Mouse (Mus musculus): ENCODE results near the gene Hmga2. TPM values are rescaled to one million over a fixed set of nuclear protein-coding genes. Genes with fewer than 3 reads are reported as not detected.

Gene Hmga2
- polyA plus RNA-seq, 1 experiment from 2014 or later: 88.7 TPM

GRCm38 (mm10) chr10:120432731-120433462 is 43.4 kb downstream of the Hmga2 start:
- no peak for ATAC-seq (ENCODE audit: low FRiP score, low read depth)
- peaks cover 39% of the 10 kb centered on the region for H3K36me3 ChIP-seq
- H3K4me1 ChIP-seq: peaks cover 71% of the 10 kb centered on the region
- no peak overlapping the region for H3K9ac ChIP-seq
- no peak overlapping the region for H3K4me2 ChIP-seq (replicated peaks)
- no peaks in the 10 kb centered on the region for H3K27me3 ChIP-seq
- H3K27ac ChIP-seq: peak overlapping the region; percentile 56; the same call in 1 of the 2 replicates
- no peak overlapping the region for H3K4me3 ChIP-seq
- WGBS: 26% methylated on average over 9 of the region's 9 CpGs
- no peaks in the 10 kb centered on the region for H3K9me3 ChIP-seq

DNA sequence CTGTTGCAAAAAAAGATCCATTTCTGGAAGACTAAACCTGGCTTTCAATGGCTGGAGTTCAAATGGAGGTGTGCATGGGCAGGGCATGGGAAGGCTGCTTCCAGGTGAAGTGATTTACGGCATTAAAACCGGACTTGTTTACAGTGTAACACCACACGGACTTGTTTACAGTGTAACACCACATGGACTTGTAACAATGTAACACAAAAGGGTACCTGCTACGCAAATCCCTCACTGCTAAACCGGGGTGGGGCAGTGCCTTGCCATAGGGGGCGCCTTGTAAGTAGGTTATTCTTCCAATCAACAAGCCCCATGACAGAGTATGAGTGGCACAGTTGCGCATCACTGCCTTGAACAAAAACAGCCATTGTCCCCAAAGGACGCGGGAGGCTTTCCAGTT is 44.2 kb downstream of the Hmga2 start:
- no peak for ATAC-seq (ENCODE audit: low FRiP score, low read depth)
- Histone ChIP-seq H3K27me3 (no peaks in the 10 kb centered on the region), H3K4me2 (replicated peaks) (no peak overlapping the region), H3K4me1 (peaks cover 80% of the 10 kb centered on the region), H3K9ac (no peak overlapping the region), H3K27ac (no peak overlapping the region), H3K4me3 (no peak overlapping the region), H3K36me3 (peaks cover 31% of the 10 kb centered on the region), H3K9me3 (no peaks in the 10 kb centered on the region)
- WGBS: 66% methylated on average over 9 of the region's 9 CpGs

DNA sequence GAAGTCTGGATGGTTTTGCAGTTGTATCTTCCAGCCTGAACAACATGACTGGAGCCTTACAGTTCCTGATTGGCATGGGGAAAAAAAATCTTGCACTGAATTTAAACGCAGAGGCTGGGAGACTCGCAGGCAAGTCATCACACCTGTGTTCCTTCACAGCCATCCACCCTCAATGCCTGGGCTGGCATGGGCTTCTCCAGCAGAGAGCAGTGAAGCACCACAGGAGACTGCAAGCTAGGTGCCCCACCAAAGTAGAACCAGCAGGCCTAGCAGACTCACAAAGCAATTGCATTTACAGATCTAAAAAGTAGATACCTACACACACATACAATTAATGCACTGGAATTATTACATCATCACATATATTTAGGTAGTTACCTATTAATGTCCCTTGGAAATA is 44.8 kb downstream of the Hmga2 start:
- no peak for ATAC-seq (ENCODE audit: low FRiP score, low read depth)
- H3K9ac ChIP-seq: no peak overlapping the region
- no peaks in the 10 kb centered on the region for H3K9me3 ChIP-seq
- 61% methylated on average over 2 of the region's 2 CpGs for WGBS
- peaks cover 24% of the 10 kb centered on the region for H3K36me3 ChIP-seq
- H3K4me1 ChIP-seq: peaks cover 81% of the 10 kb centered on the region
- H3K27ac ChIP-seq: no peak overlapping the region
- H3K4me2 ChIP-seq (replicated peaks): no peak overlapping the region
- H3K27me3 ChIP-seq: no peaks in the 10 kb centered on the region
- no peak overlapping the region for H3K4me3 ChIP-seq

GRCm38 (mm10) chr10:120430422-120430821 is 45.8 kb downstream of the Hmga2 start:
- Histone ChIP-seq H3K9me3 (no peaks in the 10 kb centered on the region), H3K4me2 (replicated peaks) (no peak overlapping the region), H3K27ac (peak overlapping the region; percentile 52; the same call in 1 of the 2 replicates), H3K4me3 (no peak overlapping the region), H3K36me3 (peaks cover 18% of the 10 kb centered on the region; the same call in 1 of the 2 replicates), H3K4me1 (peaks cover 89% of the 10 kb centered on the region), H3K9ac (no peak overlapping the region), H3K27me3 (no peaks in the 10 kb centered on the region)
- no peak for ATAC-seq (ENCODE audit: low FRiP score, low read depth)
- 52% methylated on average over 7 of the region's 7 CpGs for WGBS

GRCm38 (mm10) chr10:120429758-120430259 is 46.5 kb downstream of the Hmga2 start:
- Histone ChIP-seq H3K9ac (no peak overlapping the region), H3K4me2 (replicated peaks) (no peak overlapping the region), H3K9me3 (no peaks in the 10 kb centered on the region), H3K36me3 (0 out of 2 replicates have a peak, but pooled peaks cover 22% of the 10 kb centered on the region), H3K27ac (peak overlapping the region; percentile 52; the same call in 1 of the 2 replicates), H3K27me3 (no peaks in the 10 kb centered on the region), H3K4me3 (no peak overlapping the region), H3K4me1 (peaks cover 83% of the 10 kb centered on the region)
- no peak for ATAC-seq (ENCODE audit: low FRiP score, low read depth)
- WGBS: 78% methylated on average over 5 of the region's 5 CpGs

- H3K4me1 ChIP-seq: peaks cover 79% of the 10 kb centered on the region
- 69% methylated on average over 10 of the region's 10 CpGs for WGBS
- no peak overlapping the region for H3K4me3 ChIP-seq
- H3K4me2 ChIP-seq (replicated peaks): no peak overlapping the region
- no peaks in the 10 kb centered on the region for H3K9me3 ChIP-seq
- 0 out of 2 replicates have a peak, but pooled peaks cover 20% of the 10 kb centered on the region for H3K36me3 ChIP-seq
- no peak overlapping the region for H3K27ac ChIP-seq
- no peak for ATAC-seq (ENCODE audit: low FRiP score, low read depth)
- peak overlapping the region; percentile 25; the same call in 1 of the 2 replicates for H3K9ac ChIP-seq
- H3K27me3 ChIP-seq: no peaks in the 10 kb centered on the region
Observed at GRCm38 (mm10) chr10:120429199-120429551, 47.1 kb downstream of the Hmga2 start.

DNA sequence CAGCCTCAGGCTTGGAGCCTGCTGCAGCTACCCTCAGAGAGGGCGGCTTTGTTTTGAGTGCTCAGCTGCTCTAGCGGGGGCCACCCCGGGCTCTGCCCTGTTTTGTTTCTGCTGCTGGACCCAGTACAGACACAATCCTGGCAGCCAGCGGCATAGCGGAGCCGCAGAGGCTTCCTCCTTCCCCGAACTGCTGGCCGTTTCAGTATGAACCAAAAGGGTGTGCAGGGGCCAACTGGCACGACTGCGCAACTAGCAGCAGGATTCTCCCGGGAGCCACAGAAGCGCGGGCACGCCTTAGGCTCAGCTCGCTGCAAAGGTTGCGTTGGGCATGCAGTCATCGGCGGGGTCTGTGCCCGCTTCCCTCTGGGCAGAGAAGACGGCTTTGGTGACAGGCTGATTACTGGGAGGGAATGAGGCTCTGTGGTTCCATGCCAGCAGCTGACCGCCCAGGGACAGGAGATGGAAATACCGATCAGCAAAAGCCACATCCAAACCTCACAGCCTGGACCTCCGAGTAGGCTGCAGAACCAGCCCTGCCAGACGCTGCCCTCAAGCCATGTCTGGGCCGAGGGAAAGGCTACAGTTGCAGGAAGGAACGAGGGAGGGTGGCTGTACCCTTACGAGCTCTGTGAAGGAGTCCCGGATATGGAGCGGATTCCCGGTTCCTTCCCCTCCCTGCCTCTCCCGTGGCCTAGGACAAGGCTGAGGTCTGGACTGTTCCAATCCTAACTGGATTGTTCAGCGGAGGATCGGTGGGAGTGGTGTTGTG is 47.7 kb downstream of the Hmga2 start:
- Histone ChIP-seq H3K4me2 (replicated peaks) (no peak overlapping the region), H3K27ac (peak overlapping the region; percentile 28; the same call in 1 of the 2 replicates), H3K4me3 (no peak overlapping the region), H3K9ac (peak overlapping the region; percentile 25; the same call in 1 of the 2 replicates), H3K4me1 (peaks cover 79% of the 10 kb centered on the region), H3K27me3 (no peaks in the 10 kb centered on the region), H3K36me3 (0 out of 2 replicates have a peak, but pooled peaks cover 20% of the 10 kb centered on the region), H3K9me3 (no peaks in the 10 kb centered on the region)
- WGBS: 69% methylated on average over 33 of the region's 33 CpGs
- no peak for ATAC-seq (ENCODE audit: low FRiP score, low read depth)

GRCm38 (mm10) chr10:120426086-120426610 is 50.1 kb downstream of the Hmga2 start:
- H3K27ac ChIP-seq: peak overlapping the region; percentile 28; the same call in 1 of the 2 replicates
- WGBS: 65% methylated on average over 14 of the region's 14 CpGs
- peaks cover 26% of the 10 kb centered on the region; the same call in 1 of the 2 replicates for H3K36me3 ChIP-seq
- H3K4me1 ChIP-seq: peaks cover 79% of the 10 kb centered on the region
- H3K27me3 ChIP-seq: no peaks in the 10 kb centered on the region
- H3K4me3 ChIP-seq: no peak overlapping the region
- no peak for ATAC-seq (ENCODE audit: low FRiP score, low read depth)
- H3K9ac ChIP-seq: no peak overlapping the region
- H3K4me2 ChIP-seq (replicated peaks): peak overlapping the region; percentile 11; the same call in 1 of the 2 replicates
- no peaks in the 10 kb centered on the region for H3K9me3 ChIP-seq

DNA sequence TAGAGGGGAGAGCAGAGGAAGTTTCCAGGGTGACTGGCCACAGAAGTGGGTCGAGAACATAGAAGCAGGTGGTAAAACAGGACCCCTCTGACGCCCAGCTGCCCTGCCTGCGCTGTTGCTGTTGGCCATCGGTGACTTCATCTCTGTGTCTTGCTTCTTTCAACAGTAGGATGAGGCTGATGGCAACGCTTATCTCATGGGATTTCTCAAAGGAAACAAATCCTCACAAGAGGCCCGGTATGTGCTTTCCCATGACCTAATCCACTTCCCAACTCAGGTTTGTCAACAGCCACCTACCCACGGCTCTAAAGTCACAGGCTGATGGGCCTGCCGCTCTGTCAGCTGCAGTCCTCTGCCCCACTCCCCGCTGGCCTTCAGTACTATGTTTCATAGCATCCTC is 52.3 kb downstream of the Hmga2 start:
- Histone ChIP-seq H3K4me3 (no peak overlapping the region), H3K4me2 (replicated peaks) (no peak overlapping the region), H3K27ac (no peak overlapping the region; the same call in 1 of the 2 replicates), H3K36me3 (peaks cover 22% of the 10 kb centered on the region; the same call in 1 of the 2 replicates), H3K4me1 (peaks cover 79% of the 10 kb centered on the region), H3K9ac (no peak overlapping the region), H3K27me3 (no peaks in the 10 kb centered on the region), H3K9me3 (no peaks in the 10 kb centered on the region)
- ATAC-seq (ENCODE audit: low FRiP score, low read depth): no peak
- WGBS: 71% methylated on average over 9 of the region's 9 CpGs

DNA sequence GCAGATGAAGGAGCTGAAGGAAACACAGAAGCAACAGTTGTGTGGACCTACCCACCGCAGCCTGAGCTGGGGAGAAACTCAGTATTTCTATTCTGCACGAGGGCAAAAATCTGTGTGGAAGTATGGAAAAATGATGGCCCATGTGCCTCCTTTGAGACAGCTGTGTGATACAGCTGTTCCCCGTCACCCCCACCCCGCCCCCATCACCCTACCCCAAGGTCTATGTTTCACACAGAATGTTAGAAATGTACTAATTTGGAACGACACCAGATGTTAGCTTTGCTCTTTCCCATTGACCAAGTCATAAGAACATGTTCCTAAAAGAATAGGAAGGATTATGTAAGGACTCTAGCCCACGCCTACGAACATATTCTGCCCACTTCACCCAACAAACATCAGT is 53.0 kb downstream of the Hmga2 start:
- Histone ChIP-seq H3K4me3 (no peak overlapping the region), H3K4me1 (peaks cover 79% of the 10 kb centered on the region), H3K36me3 (peaks cover 14% of the 10 kb centered on the region; the same call in 1 of the 2 replicates), H3K4me2 (replicated peaks) (no peak overlapping the region), H3K27ac (peak overlapping the region; percentile 44; the same call in 1 of the 2 replicates), H3K9me3 (no peaks in the 10 kb centered on the region), H3K27me3 (no peaks in the 10 kb centered on the region), H3K9ac (no peak overlapping the region)
- ATAC-seq (ENCODE audit: low FRiP score, low read depth): no peak
- whole genome bisulfite sequencing: 63% methylated on average over 7 of the region's 7 CpGs

GRCm38 (mm10) chr10:120422820-120423219 is 53.4 kb downstream of the Hmga2 start:
- Histone ChIP-seq H3K4me1 (peaks cover 80% of the 10 kb centered on the region), H3K27me3 (no peaks in the 10 kb centered on the region), H3K9me3 (no peaks in the 10 kb centered on the region), H3K4me3 (no peak overlapping the region), H3K36me3 (peaks cover 13% of the 10 kb centered on the region; the same call in 1 of the 2 replicates), H3K9ac (0 out of 2 replicates have a peak overlapping the region, but pooled peaks have one; percentile 8), H3K4me2 (replicated peaks) (no peak overlapping the region), H3K27ac (peak overlapping the region; percentile 44; the same call in 1 of the 2 replicates)
- ATAC-seq (ENCODE audit: low FRiP score, low read depth): no peak
- 47% methylated on average over 4 of the region's 4 CpGs for WGBS

All from limb, embryonic 13.5 days (tissue).